Mouse (Mus musculus): ENCODE data around the gene Kcnk12. TPM values are rescaled to one million over a fixed set of nuclear protein-coding genes. Genes with fewer than 3 reads are reported as not detected.

The Kcnk12 gene
- total and polyA plus RNA-seq, 3 experiments: not detected

DNA sequence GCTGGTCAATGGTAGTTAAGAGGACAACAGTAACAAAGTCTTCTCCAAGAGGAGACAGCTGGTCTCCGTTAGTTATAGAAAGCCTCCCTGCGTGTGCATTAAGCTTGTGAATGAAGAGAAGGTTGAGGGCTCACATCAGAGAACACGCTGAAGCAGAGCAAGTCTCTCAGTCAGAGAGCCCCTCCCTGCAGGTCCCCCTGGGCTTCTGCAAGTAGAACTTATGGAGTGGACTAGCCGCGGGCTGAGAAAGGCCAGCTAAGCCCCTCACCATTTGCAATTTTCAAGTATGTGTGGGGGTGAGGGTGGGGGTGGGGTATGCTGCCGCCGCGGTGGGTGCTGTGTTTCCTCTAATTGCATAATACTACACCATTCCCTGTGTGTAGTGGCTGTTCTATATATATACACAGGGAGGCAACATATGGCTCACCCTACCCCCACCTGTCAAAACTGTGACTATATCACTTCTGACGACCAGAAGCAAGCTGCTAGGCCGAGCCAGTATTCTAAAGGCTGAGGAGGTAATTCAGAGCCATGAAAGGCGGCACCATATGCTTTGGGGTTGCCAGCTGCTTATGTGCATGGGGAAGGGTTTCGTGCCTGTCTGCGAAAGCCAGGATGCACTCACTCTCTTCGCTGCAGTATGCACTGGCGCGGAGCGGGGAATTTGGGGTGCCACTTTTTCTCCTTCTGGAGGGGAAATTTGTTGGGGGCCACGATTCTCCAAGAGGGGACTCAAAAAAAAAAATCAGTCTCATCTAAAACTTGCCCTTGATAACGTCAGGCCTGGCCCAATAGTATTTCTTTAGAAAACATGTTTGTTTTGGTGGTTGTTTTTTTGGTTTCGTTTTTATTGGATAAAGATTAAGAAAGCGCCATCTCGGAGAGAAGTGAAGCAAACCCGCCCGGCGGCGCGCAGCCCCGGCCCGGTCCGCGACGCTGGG, 52.5 kb downstream of the Kcnk12 start:
- H3K27ac ChIP-seq (ENCODE audit: insufficient read depth, low read depth): no peak overlapping the region
- no peak overlapping the region for H3K4me2 ChIP-seq (ENCODE audit: insufficient read depth, low read depth, poor library complexity, severe bottlenecking)
- TF ChIP-seq MAX (IDR thresholded peaks at IDR 0.05; ENCODE audit: low read length) (no peak), MAFK (IDR thresholded peaks at IDR 0.05; ENCODE audit: insufficient replicate concordance, low read length) (no peak), GABPA (IDR thresholded peaks at IDR 0.05; ENCODE audit: insufficient replicate concordance, low read depth, low read length) (no peak), USF2 (conservative IDR thresholded peaks at IDR 0.05; ENCODE audit: low read depth, low read length) (no peak), SMC3 (IDR thresholded peaks at IDR 0.05; ENCODE audit: low read depth, low read length) (no peak), JUN (IDR thresholded peaks at IDR 0.05; ENCODE audit: insufficient read depth, low read depth, low read length) (no peak), USF1 (IDR thresholded peaks at IDR 0.05; ENCODE audit: low read depth, low read length) (no peak), PAX5 (IDR thresholded peaks at IDR 0.05; ENCODE audit: low read length) (no peak), RAD21 (IDR thresholded peaks at IDR 0.05; ENCODE audit: low read depth, low read length) (no peak), EP300 (IDR thresholded peaks at IDR 0.05; ENCODE audit: low read length) (no peak), ELF1 (IDR thresholded peaks at IDR 0.05; ENCODE audit: low read depth, low read length) (no peak), POLR2AphosphoS2 (IDR thresholded peaks at IDR 0.05; ENCODE audit: low read depth, low read length) (no peak), MYC (IDR thresholded peaks at IDR 0.05; ENCODE audit: low read depth, low read length) (no peak), ETS1 (conservative IDR thresholded peaks at IDR 0.05; ENCODE audit: low read depth, low read length) (no peak), ZNF384 (IDR thresholded peaks at IDR 0.05; ENCODE audit: low read depth, low read length) (no peak), BHLHE40 (IDR thresholded peaks at IDR 0.05; ENCODE audit: low read depth, low read length) (no peak), ZC3H11A (IDR thresholded peaks at IDR 0.05; ENCODE audit: low read depth, low read length) (no peak), MAZ (IDR thresholded peaks at IDR 0.05; ENCODE audit: low read depth, low read length) (no peak)
- no peaks in the 10 kb centered on the region for H3K36me3 ChIP-seq (replicated peaks in 1 of 2; ENCODE audit: control insufficient read depth in 1 of 2, insufficient read depth in 1 of 2, low read length in 1 of 2)
- DNase-seq (ENCODE audit: extremely low read depth): no peak
- H3K27me3 ChIP-seq (replicated peaks): no peaks in the 10 kb centered on the region
- no peaks in the 10 kb centered on the region for H3K79me2 ChIP-seq (replicated peaks; ENCODE audit: control insufficient read depth, extremely low read depth, insufficient read depth, poor library complexity, severe bottlenecking)
- H3K9me3 ChIP-seq (replicated peaks; ENCODE audit: low read length): peaks cover 18% of the 10 kb centered on the region
- peaks cover 0 to 20% of the 10 kb centered on the region in 2 experiments; a peak in 2 of 4 replicates for H3K4me1 ChIP-seq (ENCODE audit: control insufficient read depth in 1 of 2, insufficient read depth in 2 of 2)
- no peak overlapping the region for H3K9ac ChIP-seq (ENCODE audit: insufficient read depth, low read depth)
- dilution Hi-C loops (cut with MboI; ENCODE audit: extremely low pct_ligation_motif_present, extremely low pct_unique_long_range_greater_than_20kb, low sequenced_read_pairs) (no loop called here), in situ Hi-C loops (cut with MboI; ENCODE audit: low pct_ligation_motif_present, low pct_unique_long_range_greater_than_20kb, low sequenced_read_pairs) (no loop called here)
- H3K4me3 ChIP-seq (replicated peaks in 1 of 3; ENCODE audit: low read depth in 2 of 3, low read length in 2 of 3, poor library complexity in 1 of 3): no peak overlapping the region

DNA sequence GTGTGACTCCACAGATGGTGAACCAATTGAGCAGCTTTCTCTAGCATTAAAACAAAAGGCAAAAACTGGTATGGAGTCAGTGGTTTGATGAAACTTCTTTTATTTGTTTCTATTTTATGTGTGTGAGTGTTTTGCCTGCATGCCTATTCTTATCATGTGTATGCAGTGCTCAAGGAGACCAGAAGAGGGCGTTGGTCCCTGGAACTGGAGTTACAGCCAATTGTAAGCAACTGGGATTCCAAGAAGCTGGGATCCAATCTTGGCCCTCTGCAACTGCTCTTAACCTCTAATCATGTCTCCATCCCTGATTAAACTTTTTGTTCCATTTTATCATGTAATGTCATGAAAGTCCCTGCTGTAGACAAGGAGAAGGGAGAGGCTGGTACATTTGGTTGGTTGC, 58.0 kb downstream of the Kcnk12 start:
- Histone ChIP-seq H3K27ac (ENCODE audit: insufficient read depth, low read depth) (no peak overlapping the region), H3K4me2 (ENCODE audit: insufficient read depth, low read depth, poor library complexity, severe bottlenecking) (no peak overlapping the region), H3K9ac (ENCODE audit: insufficient read depth, low read depth) (no peak overlapping the region), H3K4me1 (ENCODE audit: control insufficient read depth in 1 of 2, insufficient read depth in 2 of 2) (peaks cover 0 to 20% of the 10 kb centered on the region in 2 experiments; a peak in 2 of 4 replicates), H3K9me3 (replicated peaks; ENCODE audit: low read length) (no peaks in the 10 kb centered on the region), H3K36me3 (replicated peaks in 1 of 2; ENCODE audit: control insufficient read depth in 1 of 2, insufficient read depth in 1 of 2, low read length in 1 of 2) (no peaks in the 10 kb centered on the region), H3K27me3 (replicated peaks) (no peaks in the 10 kb centered on the region), H3K4me3 (replicated peaks in 1 of 3; ENCODE audit: low read depth in 2 of 3, low read length in 2 of 3, poor library complexity in 1 of 3) (no peak overlapping the region), H3K79me2 (replicated peaks; ENCODE audit: control insufficient read depth, extremely low read depth, insufficient read depth, poor library complexity, severe bottlenecking) (no peaks in the 10 kb centered on the region)
- in situ Hi-C loops (cut with MboI; ENCODE audit: low pct_ligation_motif_present, low pct_unique_long_range_greater_than_20kb, low sequenced_read_pairs): no loop called here
- DNase-seq (ENCODE audit: extremely low read depth): no peak
- TF ChIP-seq CHD1 (IDR thresholded peaks at IDR 0.05; ENCODE audit: low read depth, low read length) (no peak), SMC3 (IDR thresholded peaks at IDR 0.05; ENCODE audit: low read depth, low read length) (peak; percentile 9; the same call in 1 of the 2 replicates), UBTF (IDR thresholded peaks at IDR 0.05; ENCODE audit: low read depth, low read length) (no peak), POLR2A (IDR thresholded peaks at IDR 0.05; ENCODE audit: low read depth, low read length) (no peak), MEF2A (IDR thresholded peaks at IDR 0.05; ENCODE audit: borderline replicate concordance, low read depth, low read length) (no peak), RCOR1 (conservative IDR thresholded peaks at IDR 0.05; ENCODE audit: low read depth, low read length) (no peak), MAZ (IDR thresholded peaks at IDR 0.05; ENCODE audit: low read depth, low read length) (no peak), CHD2 (IDR thresholded peaks at IDR 0.05; ENCODE audit: low read length) (no peak), MAFK (IDR thresholded peaks at IDR 0.05; ENCODE audit: insufficient replicate concordance, low read length) (no peak), ELF1 (IDR thresholded peaks at IDR 0.05; ENCODE audit: low read depth, low read length) (no peak), CTCF (conservative IDR thresholded peaks at IDR 0.05 in 1 of 2, IDR thresholded peaks at IDR 0.05 in 1 of 2; ENCODE audit: low read depth in 2 of 2, low read length in 2 of 2) (peak in 1 of 2 experiments; percentile 13; a peak in 1 of 4 replicates), MAX (IDR thresholded peaks at IDR 0.05; ENCODE audit: low read length) (no peak), JUN (IDR thresholded peaks at IDR 0.05; ENCODE audit: insufficient read depth, low read depth, low read length) (no peak), MXI1 (IDR thresholded peaks at IDR 0.05; ENCODE audit: low read depth, low read length) (no peak), JUND (conservative IDR thresholded peaks at IDR 0.05; ENCODE audit: low read depth, low read length) (no peak), SIN3A (IDR thresholded peaks at IDR 0.05; ENCODE audit: low read length) (no peak), TCF12 (IDR thresholded peaks at IDR 0.05; ENCODE audit: low read depth, low read length) (no peak), PAX5 (IDR thresholded peaks at IDR 0.05; ENCODE audit: low read length) (no peak)
- dilution Hi-C loops (cut with MboI; ENCODE audit: extremely low pct_ligation_motif_present, extremely low pct_unique_long_range_greater_than_20kb, low sequenced_read_pairs): no loop called here
